Mouse (Mus musculus): ENCODE data around the gene Zfp668. TPM values are rescaled to one million over a fixed set of nuclear protein-coding genes. Genes with fewer than 3 reads are reported as not detected.

The Zfp668 gene
- polyA plus RNA-seq (2012; rRNA removed) = 12.9 and 13.5 TPM in 2 replicates

- no peak for TF ChIP-seq CTCF (IDR thresholded peaks at IDR 0.05; ENCODE audit: extremely low read depth, insufficient read depth, low read length)
- TF ChIP-seq POLR2A (IDR thresholded peaks at IDR 0.05; ENCODE audit: extremely low read depth, insufficient read depth, low read length) = peak; percentile 61
- Histone ChIP-seq H3K4me1 (ENCODE audit: control insufficient read depth, insufficient read depth, low read length) (peaks cover 2% of the 10 kb centered on the region; the same call in 1 of the 2 replicates), H3K4me3 (ENCODE audit: insufficient read depth, low read length) (peak within 1 kb of the TSS; percentile 55)
These were observed at the start of gene Zfp668 for GRCm38 (mm10) chr7:127876467-127877348. TSS of gene Zfp668 (minus strand) at chr7:127876828.

GRCm38 (mm10) chr7:127926066-127926465, 49.4 kb upstream of the Zfp668 start:
- H3K27ac ChIP-seq (ENCODE audit: insufficient read depth, low read length) = no peak overlapping the region
- TF ChIP-seq CTCF (IDR thresholded peaks at IDR 0.05; ENCODE audit: extremely low read depth, insufficient read depth, low read length) = no peak
- no peak for TF ChIP-seq POLR2A (IDR thresholded peaks at IDR 0.05; ENCODE audit: extremely low read depth, insufficient read depth, low read length)
- no peak overlapping the region for H3K4me3 ChIP-seq (ENCODE audit: insufficient read depth, low read length)
- H3K4me1 ChIP-seq (ENCODE audit: control insufficient read depth, insufficient read depth, low read length) = no peaks in the 10 kb centered on the region

More at GRCm38 (mm10) chr7:127876467-127877348, at the start of gene Zfp668:
- H3K27ac ChIP-seq (ENCODE audit: insufficient read depth, low read length) = peak within 1 kb of the TSS; percentile 88

GRCm38 (mm10) chr7:127925252-127925651, 48.6 kb upstream of the Zfp668 start:
- Histone ChIP-seq H3K27ac (ENCODE audit: insufficient read depth, low read length) (no peak overlapping the region), H3K4me3 (ENCODE audit: insufficient read depth, low read length) (no peak overlapping the region), H3K4me1 (ENCODE audit: control insufficient read depth, insufficient read depth, low read length) (no peaks in the 10 kb centered on the region)
- TF ChIP-seq CTCF (IDR thresholded peaks at IDR 0.05; ENCODE audit: extremely low read depth, insufficient read depth, low read length) = no peak
- no peak for TF ChIP-seq POLR2A (IDR thresholded peaks at IDR 0.05; ENCODE audit: extremely low read depth, insufficient read depth, low read length)

GRCm38 (mm10) chr7:127923714-127924113, 47.1 kb upstream of the Zfp668 start:
- TF ChIP-seq CTCF (IDR thresholded peaks at IDR 0.05; ENCODE audit: extremely low read depth, insufficient read depth, low read length) = no peak
- no peak for TF ChIP-seq POLR2A (IDR thresholded peaks at IDR 0.05; ENCODE audit: extremely low read depth, insufficient read depth, low read length)
- Histone ChIP-seq H3K4me3 (ENCODE audit: insufficient read depth, low read length) (no peak overlapping the region), H3K27ac (ENCODE audit: insufficient read depth, low read length) (no peak overlapping the region), H3K4me1 (ENCODE audit: control insufficient read depth, insufficient read depth, low read length) (no peaks in the 10 kb centered on the region)

GRCm38 (mm10) chr7:127922451-127923275, 46.0 kb upstream of the Zfp668 start:
- no peak overlapping the region for H3K4me3 ChIP-seq (ENCODE audit: insufficient read depth, low read length)

GRCm38 (mm10) chr7:127921516-127921915, 44.9 kb upstream of the Zfp668 start:
- peak; percentile 41; the same call in 1 of the 2 replicates for TF ChIP-seq CTCF (IDR thresholded peaks at IDR 0.05; ENCODE audit: extremely low read depth, insufficient read depth, low read length)
- TF ChIP-seq POLR2A (IDR thresholded peaks at IDR 0.05; ENCODE audit: extremely low read depth, insufficient read depth, low read length) = no peak
- no peak overlapping the region for H3K27ac ChIP-seq (ENCODE audit: insufficient read depth, low read length)
- H3K4me3 ChIP-seq (ENCODE audit: insufficient read depth, low read length) = no peak overlapping the region
- H3K4me1 ChIP-seq (ENCODE audit: control insufficient read depth, insufficient read depth, low read length) = no peaks in the 10 kb centered on the region

More at GRCm38 (mm10) chr7:127922451-127923275, 46.0 kb upstream of the Zfp668 start:
- Histone ChIP-seq H3K4me1 (ENCODE audit: control insufficient read depth, insufficient read depth, low read length) (no peaks in the 10 kb centered on the region), H3K27ac (ENCODE audit: insufficient read depth, low read length) (0 out of 2 replicates have a peak overlapping the region, but pooled peaks have one; percentile 33)
- TF ChIP-seq CTCF (IDR thresholded peaks at IDR 0.05; ENCODE audit: extremely low read depth, insufficient read depth, low read length) (no peak), POLR2A (IDR thresholded peaks at IDR 0.05; ENCODE audit: extremely low read depth, insufficient read depth, low read length) (no peak)

- TF ChIP-seq CTCF (IDR thresholded peaks at IDR 0.05; ENCODE audit: extremely low read depth, insufficient read depth, low read length) = peak; percentile 19; the same call in 1 of the 2 replicates
- no peak for TF ChIP-seq POLR2A (IDR thresholded peaks at IDR 0.05; ENCODE audit: extremely low read depth, insufficient read depth, low read length)
- no peak overlapping the region for H3K4me3 ChIP-seq (ENCODE audit: insufficient read depth, low read length)
These were observed 42.7 kb upstream of the Zfp668 start for GRCm38 (mm10) chr7:127919290-127919689.

GRCm38 (mm10) chr7:127918203-127918602, 41.6 kb upstream of the Zfp668 start:
- TF ChIP-seq POLR2A (IDR thresholded peaks at IDR 0.05; ENCODE audit: extremely low read depth, insufficient read depth, low read length) (no peak), CTCF (IDR thresholded peaks at IDR 0.05; ENCODE audit: extremely low read depth, insufficient read depth, low read length) (peak; percentile 25; the same call in 1 of the 2 replicates)
- H3K27ac ChIP-seq (ENCODE audit: insufficient read depth, low read length) = no peak overlapping the region
- no peak overlapping the region for H3K4me3 ChIP-seq (ENCODE audit: insufficient read depth, low read length)
- no peaks in the 10 kb centered on the region for H3K4me1 ChIP-seq (ENCODE audit: control insufficient read depth, insufficient read depth, low read length)

More at GRCm38 (mm10) chr7:127919290-127919689, 42.7 kb upstream of the Zfp668 start:
- no peaks in the 10 kb centered on the region for H3K4me1 ChIP-seq (ENCODE audit: control insufficient read depth, insufficient read depth, low read length)
- no peak overlapping the region for H3K27ac ChIP-seq (ENCODE audit: insufficient read depth, low read length)

- Histone ChIP-seq H3K4me3 (ENCODE audit: insufficient read depth, low read length) (no peak overlapping the region), H3K4me1 (ENCODE audit: control insufficient read depth, insufficient read depth, low read length) (no peaks in the 10 kb centered on the region), H3K27ac (ENCODE audit: insufficient read depth, low read length) (no peak overlapping the region)
- TF ChIP-seq CTCF (IDR thresholded peaks at IDR 0.05; ENCODE audit: extremely low read depth, insufficient read depth, low read length) = no peak
- TF ChIP-seq POLR2A (IDR thresholded peaks at IDR 0.05; ENCODE audit: extremely low read depth, insufficient read depth, low read length) = no peak
These were observed 38.7 kb upstream of the Zfp668 start for GRCm38 (mm10) chr7:127915293-127915692.

Measured in cortical plate, adult 2 months (tissue).